Mouse (Mus musculus) stomach, postnatal 0 days (tissue): ENCODE measurements around the gene Armh2. TPM values are rescaled to one million over a fixed set of nuclear protein-coding genes. Genes with fewer than 3 reads are reported as not detected.
A peak's percentile ranks its signal among the peaks of the same experiment; 100 is the strongest.

Experiments used
- ATAC-seq: fragments of 200-750 bp; cut with Nextera tagmentation; 2 replicates; pipeline ENCODE4 v1.8.0; 2017; ENCODE audit not compliant: low FRiP score, low TSS enrichment
- DNase-seq: peaks from one replicate; pipeline ENCODE4 v3.0.0-alpha.2; 2016; ENCODE audit warnings: low spot score
- H3K27ac ChIP-seq: fragments of 300-500 bp; sonication (generic); replicated peaks from 2 replicates; pipeline ENCODE4 v1.5.1; 2014; ENCODE audit warnings: mild to moderate bottlenecking, control low read depth
- H3K27me3 ChIP-seq: fragments of 300-500 bp; sonication (generic); 2 replicates; pipeline ENCODE4 v1.6.1; 2014; ENCODE audit warnings: low read length; ENCODE audit not compliant: control insufficient read depth, insufficient read depth
- H3K36me3 ChIP-seq: fragments of 300-500 bp; sonication (generic); 2 replicates; pipeline ENCODE4 v1.6.1; 2014; ENCODE audit warnings: low read length, mixed read lengths; ENCODE audit not compliant: control insufficient read depth, insufficient read depth
- H3K4me1 ChIP-seq: fragments of 300-500 bp; sonication (generic); replicated peaks from 2 replicates; pipeline ENCODE4 v1.6.1; 2014; ENCODE audit warnings: antibody characterized with exemption; ENCODE audit not compliant: control insufficient read depth, insufficient read depth
- H3K4me2 ChIP-seq: fragments of 300-500 bp; sonication (generic); replicated peaks from 2 replicates; pipeline ENCODE4 v1.6.1; 2014; ENCODE audit warnings: low read depth, mild to moderate bottlenecking, control low read depth, moderate library complexity
- H3K4me3 ChIP-seq: fragments of 300-500 bp; sonication (generic); 2 replicates; pipeline ENCODE4 v1.5.1; 2014; ENCODE audit warnings: low read depth, low read length, control low read depth
- H3K9ac ChIP-seq: fragments of 300-500 bp; sonication (generic); 2 replicates; pipeline ENCODE4 v1.6.1; 2014; ENCODE audit warnings: mild to moderate bottlenecking, low read length, control low read depth, mixed read lengths
- H3K9me3 ChIP-seq: fragments of 300-500 bp; sonication (generic); 2 replicates; pipeline ENCODE4 v1.6.1; 2016; ENCODE audit warnings: low read length; ENCODE audit not compliant: control insufficient read depth
- CTCF ChIP-seq: IDR thresholded peaks from 2 replicates; pipeline ENCODE4 v1.5.1; 2016; ENCODE audit warnings: antibody characterized with exemption, low read depth, mild to moderate bottlenecking, moderate library complexity
- EP300 ChIP-seq: optimal IDR thresholded peaks from 2 replicates; pipeline ENCODE3; 2016; ENCODE audit warnings: antibody characterized with exemption
- WGBS: fragments of 180-500 bp; shearing (Covaris S2); extraction: QIAGEN DNeasy Blood & Tissue Kit; methylation state at CpG from one replicate; pipeline ENCODE4 v1.1.7; 2014; 5-methylcytosine and 5-hydroxymethylcytosine counted together
- polyA plus RNA-seq: library from polyadenylated mRNA; unstranded; fragments of >200 nt; fragmentation: Nextera tagmentation; extraction: Ambion mirVana; gene quantifications from 2 replicates; pipeline ENCODE4 v1.2.1, GENCODE M21; 2015

Gene Armh2
- polyA plus RNA-seq, 1 experiment from 2014 or later = not detected

DNA sequence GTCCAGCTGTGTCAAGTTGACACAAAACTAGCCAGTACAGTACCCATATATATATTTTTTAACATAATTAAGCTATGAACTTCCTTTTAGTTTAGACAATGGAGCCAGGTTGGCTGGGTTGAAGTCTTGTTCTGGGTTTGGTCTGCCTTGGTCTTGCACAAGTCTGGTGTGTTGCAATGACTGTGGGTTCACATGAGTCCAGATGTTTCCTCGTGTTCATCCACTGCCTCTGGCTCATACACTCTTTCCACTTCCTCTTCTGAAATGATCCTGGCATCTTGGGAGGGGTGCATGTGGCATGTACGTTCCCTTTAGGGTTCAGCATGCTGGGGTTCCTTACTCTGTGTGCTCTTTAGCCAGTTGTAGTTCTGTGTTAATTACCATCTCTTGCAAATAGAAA, 50.3 kb downstream of the Armh2 start:
- no peaks in the 10 kb centered on the region for H3K27me3 ChIP-seq
- no peak overlapping the region for H3K27ac ChIP-seq
- no peak overlapping the region for H3K4me3 ChIP-seq
- H3K9me3 ChIP-seq = no peaks in the 10 kb centered on the region
- WGBS = 66% methylated on average over 2 of the region's 2 CpGs
- H3K9ac ChIP-seq = no peak overlapping the region
- ATAC-seq (peak; percentile 63; the same call in 1 of the 2 replicates), DNase-seq (no peak)
- no peak overlapping the region for H3K4me2 ChIP-seq
- H3K36me3 ChIP-seq = no peaks in the 10 kb centered on the region
- TF ChIP-seq CTCF (no peak), EP300 (no peak)
- H3K4me1 ChIP-seq = no peaks in the 10 kb centered on the region

- Histone ChIP-seq H3K36me3 (no peaks in the 10 kb centered on the region), H3K4me1 (no peaks in the 10 kb centered on the region), H3K4me2 (no peak overlapping the region), H3K9me3 (no peaks in the 10 kb centered on the region), H3K4me3 (no peak overlapping the region), H3K9ac (no peak overlapping the region), H3K27ac (no peak overlapping the region), H3K27me3 (no peaks in the 10 kb centered on the region)
- DNase-seq = no peak
- 66% methylated on average over 9 of the region's 9 CpGs for WGBS
- TF ChIP-seq EP300 (no peak), CTCF (no peak)
- peak; percentile 56; the same call in 1 of the 2 replicates for ATAC-seq
Observed at GRCm38 (mm10) chr13:24792411-24793045, 51.5 kb downstream of the Armh2 start.

Other genes starting within 250 kb of the Armh2 start
- 1.6 and 1.8 TPM in 2 replicates for gene Ripor2, start 159.0 kb upstream of the Armh2 start, polyA plus RNA-seq
- 39.6 and 43.3 TPM in 2 replicates for gene Gmnn, start 20.7 kb downstream of the Armh2 start, polyA plus RNA-seq
- gene BC005537, start 60.4 kb downstream of the Armh2 start, polyA plus RNA-seq = 11.0 and 11.1 TPM in 2 replicates
- gene Acot13, start 90.3 kb downstream of the Armh2 start, polyA plus RNA-seq = 111 and 117 TPM in 2 replicates
- 21.6 and 22.0 TPM in 2 replicates for gene Tdp2, start 90.4 kb downstream of the Armh2 start, polyA plus RNA-seq
- 0.19 and 0.58 TPM in 2 replicates for gene D130043K22Rik, start 103.9 kb downstream of the Armh2 start, polyA plus RNA-seq
- gene Aldh5a1, start 196.4 kb downstream of the Armh2 start, polyA plus RNA-seq = 6.1 and 6.4 TPM in 2 replicates
- 25.6 and 26.0 TPM in 2 replicates for gene Gpld1, start 201.9 kb downstream of the Armh2 start, polyA plus RNA-seq